Mouse (Mus musculus) olfactory bulb, adult 2 months (tissue): ENCODE measurements around the gene Six2.

ENCODE experiments used
- CTCF ChIP-seq: fragments of 200-500 bp; IDR thresholded peaks from 2 replicates; pipeline ENCODE4 v1.5.1; 2012; ENCODE audit warnings: low read depth, mild to moderate bottlenecking, low read length, moderate library complexity; ENCODE audit not compliant: insufficient read depth
- POLR2A ChIP-seq: fragments of 200-500 bp; IDR thresholded peaks from 2 replicates; pipeline ENCODE4 v1.6.1; 2012; ENCODE audit warnings: mild to moderate bottlenecking, low read depth, low read length, moderate library complexity; ENCODE audit not compliant: insufficient read depth

DNA sequence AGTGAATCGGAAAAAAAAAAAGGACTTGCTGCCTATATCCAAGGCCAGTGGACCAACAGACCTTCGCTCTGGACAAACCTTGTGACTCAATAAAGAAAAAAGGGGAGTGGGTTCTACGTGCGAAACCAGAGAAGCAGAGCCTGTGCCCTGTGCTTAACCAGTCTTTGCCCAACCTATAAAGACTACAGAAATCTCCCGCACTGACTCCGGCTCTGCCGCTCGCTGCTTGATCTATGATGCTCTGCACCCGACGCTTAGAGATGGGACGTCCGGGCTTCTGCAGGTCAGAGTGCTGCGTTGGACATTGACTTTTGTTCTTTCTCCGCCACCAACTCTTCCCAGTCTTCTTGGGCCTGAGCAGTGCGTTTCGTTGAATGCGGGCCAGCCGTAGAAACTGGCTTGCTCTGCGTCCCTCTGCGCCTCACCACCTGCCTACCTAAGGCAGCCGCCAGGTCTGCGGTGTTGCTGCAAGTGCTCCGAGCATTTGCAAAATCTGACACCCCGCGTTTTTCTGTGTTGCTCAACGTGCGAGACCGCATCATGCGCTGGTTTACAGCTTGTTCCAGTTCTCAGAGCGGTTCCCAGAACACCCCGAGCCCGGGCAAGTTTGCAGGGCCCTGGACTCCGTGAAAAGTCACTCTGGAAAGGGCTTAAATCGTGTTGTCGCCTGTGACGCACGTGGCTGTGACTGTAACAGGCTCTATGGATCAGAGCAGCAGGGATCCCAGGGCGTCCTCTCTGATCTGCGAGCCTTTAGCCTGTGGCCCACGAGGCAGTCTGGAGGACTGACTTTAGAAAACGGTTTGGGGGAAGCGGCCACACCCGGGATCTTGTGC lies 3.8 kb upstream of the Six2 start:
- TF ChIP-seq CTCF (no peak), POLR2A (no peak)
